Mouse (Mus musculus) embryo, embryonic 10.5 days (tissue): ENCODE measurements around the gene Dstn.

Source experiments
- DNase-seq: peaks from one replicate; pipeline ENCODE4 v3.0.0-alpha.2; 2015; ENCODE audit warnings: low spot score

Dstn gene

DNA sequence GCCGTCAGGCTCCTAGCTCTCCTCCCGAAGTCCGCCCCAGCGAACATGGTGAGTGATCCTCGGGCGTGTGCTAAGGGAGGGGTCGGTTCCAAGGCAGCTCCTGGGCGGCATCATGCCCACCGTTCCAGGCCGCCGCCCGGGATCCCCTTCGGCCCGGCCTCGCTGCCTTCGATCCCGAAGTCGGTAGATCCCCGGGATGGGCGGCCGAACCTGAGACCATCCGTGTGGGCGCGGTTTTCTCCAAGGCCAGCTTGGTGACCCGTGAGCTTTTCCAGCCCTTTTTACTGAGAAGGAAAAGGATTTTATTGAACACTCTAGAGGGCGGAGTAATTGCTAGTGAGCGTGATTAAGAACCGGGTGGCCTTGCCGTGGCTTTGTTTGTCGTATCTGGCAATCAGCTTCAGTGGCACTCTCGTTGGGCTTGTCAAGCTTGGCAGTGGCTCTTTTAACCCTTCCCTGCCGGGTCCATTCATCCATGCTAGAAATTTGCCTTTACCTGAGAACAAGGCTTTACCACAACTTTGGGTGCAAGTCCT, 548 bp downstream of the Dstn start:
- peak; percentile 78 for DNase-seq

DNA sequence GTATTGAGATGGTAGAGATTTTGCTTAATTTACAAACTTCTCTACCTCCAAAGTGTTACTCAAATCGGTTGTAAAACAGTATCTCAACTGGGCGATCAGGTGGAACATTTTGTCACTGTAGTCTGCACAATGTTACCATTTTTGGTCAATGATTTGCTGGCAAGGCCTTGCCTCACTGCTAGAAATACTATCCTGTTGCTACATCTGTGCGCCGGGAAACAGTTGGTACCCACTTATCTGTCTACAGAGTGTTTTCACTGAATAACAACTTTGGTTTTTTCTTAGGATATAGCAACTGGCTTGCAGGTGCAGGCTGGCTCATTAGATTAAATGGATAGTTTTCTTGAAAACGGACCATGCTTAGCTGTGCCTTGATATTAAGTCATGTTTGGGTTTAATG, 1.1 kb downstream of the Dstn start:
- peak; percentile 34 for DNase-seq

DNA sequence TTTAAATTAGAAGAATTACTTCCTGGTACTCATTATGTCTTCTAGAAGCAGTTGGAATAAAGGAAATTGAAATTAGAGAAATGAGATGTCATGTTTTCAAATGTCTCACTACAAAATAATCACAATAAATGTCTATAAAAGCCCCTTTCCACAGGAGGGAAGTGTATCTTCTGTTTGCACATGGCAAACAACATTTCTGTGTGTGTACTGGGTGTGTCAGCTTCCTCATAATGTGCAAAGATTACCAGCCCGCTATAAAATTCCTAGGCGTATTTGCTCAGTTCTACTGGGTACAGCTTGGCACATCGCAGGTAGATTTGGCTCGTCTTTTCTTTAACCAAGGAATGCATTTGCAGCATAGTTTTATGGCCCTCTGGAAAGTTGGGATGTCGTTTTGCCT, 2.5 kb downstream of the Dstn start:
- DNase-seq = no peak

DNA sequence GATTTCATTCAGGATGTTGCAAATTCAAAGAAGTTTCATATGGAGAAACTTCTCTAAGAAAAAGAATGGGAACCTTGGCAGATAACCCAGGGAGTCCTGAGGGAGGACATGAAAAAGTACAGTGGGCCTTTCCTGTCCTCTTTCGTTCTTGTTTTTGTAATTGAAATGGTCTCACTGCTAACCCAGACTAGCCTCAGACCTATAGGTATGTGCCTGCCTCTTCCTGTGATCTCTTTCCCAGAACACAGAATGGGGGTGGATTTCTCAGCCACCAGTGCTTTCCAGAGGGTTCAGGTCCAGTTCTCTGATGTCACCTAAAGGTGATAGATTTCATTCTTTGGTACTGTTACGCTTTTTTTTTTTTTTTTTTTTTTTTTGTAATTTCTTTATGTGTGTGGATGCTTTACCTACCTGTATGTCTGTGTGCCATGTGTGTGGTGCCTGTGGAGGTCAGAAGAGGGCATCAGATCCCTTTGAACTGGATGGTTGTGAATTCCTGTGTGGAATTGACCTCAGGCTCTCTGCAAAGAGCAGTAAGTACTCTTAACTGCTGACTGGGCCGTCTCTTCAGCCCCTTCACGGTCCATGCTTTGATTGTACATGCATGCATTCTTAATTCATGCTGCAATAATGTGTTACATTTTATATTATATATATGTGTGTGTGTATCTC, 3.8 kb downstream of the Dstn start:
- DNase-seq = peak; percentile 29

DNA sequence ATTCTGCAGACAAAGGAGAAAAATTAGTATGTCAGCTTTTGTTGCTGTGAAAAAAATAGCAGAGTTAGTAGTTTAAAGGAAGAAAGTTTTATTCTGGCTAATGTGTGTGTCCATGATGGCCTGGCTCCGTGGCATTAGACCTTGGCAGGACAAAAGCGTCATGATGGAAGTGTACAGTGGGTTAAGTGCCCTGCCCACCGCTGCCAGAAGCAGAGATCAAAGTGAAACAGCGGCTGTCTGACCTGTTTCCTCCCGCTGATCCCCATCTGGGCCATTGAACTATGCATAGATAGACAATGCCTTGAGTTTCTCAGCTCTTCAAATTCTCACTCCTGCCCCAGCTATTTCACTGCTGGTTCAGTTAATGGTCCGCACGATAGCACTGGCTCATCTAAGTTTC, 9.0 kb downstream of the Dstn start:
- no peak for DNase-seq

DNA sequence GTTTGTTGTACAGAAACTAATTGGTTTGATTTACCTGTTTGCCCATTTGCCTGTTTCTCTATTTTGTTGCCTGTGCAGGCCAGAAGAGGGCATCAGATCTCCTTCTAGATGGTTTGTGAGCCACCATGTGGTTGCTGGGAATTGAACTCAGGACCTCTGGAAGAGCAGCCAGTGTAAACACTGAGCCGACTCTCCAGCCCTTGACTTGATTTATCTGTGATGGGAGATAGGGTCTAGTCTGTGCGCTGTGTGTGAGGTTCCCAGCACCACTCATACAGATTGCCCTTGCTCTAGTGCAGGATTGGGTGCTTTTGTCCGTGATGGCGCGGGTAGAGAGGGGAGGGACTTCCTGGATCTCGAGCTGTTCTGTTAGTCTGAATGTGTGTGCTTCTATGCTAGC, 10.7 kb downstream of the Dstn start:
- no peak for DNase-seq

- DNase-seq = no peak
These were observed 14.6 kb downstream of the Dstn start for GRCm38 (mm10) chr2:143929607-143930311.

DNA sequence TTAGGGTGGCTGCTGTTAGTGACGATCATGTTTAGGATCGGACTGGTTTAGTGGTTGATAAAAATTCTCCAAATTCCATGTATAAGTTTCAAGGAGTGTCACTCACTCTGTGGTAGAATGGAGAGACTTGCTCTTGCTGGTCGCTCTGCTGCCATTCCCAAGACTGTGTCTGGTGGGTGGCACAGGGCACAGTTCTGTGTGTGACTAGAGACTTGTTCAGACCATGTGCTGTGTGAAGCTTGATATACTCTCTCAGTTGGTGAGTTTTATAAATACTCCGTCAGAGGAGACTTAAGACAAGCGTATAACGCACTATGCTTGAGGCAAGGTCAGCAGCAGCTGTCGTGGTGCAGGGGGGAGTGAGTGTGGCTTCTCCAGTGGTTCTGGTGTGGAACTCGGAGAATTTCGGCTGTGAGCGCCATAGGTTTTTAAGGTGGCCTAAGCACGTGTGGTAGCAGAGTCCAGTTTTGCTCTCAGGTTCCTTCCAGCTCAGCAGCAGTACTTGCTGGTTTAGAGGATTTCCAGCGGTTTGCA, 17.3 kb downstream of the Dstn start:
- DNase-seq = no peak

- DNase-seq = no peak
These were observed 18.4 kb downstream of the Dstn start for GRCm38 (mm10) chr2:143933516-143933915.

DNA sequence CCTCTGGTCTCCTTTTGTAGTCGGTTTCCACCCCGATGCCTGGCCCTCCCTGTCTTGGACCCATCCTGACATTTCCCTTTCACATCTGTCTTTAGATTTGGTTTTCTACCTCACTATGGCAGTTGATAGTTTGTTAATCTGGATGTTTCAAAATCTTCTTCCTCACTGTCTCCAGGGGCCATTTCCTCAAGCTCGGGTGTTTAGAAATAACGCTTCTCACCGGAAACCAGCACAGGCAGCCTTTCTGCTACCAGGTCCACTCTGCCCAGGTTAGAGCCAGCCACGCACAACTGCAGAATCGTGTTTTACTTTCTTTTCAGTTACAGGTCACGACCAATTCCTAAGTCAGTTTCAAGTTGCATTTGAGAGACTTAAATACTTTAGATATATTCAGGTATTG, 19.3 kb downstream of the Dstn start:
- no peak for DNase-seq

DNA sequence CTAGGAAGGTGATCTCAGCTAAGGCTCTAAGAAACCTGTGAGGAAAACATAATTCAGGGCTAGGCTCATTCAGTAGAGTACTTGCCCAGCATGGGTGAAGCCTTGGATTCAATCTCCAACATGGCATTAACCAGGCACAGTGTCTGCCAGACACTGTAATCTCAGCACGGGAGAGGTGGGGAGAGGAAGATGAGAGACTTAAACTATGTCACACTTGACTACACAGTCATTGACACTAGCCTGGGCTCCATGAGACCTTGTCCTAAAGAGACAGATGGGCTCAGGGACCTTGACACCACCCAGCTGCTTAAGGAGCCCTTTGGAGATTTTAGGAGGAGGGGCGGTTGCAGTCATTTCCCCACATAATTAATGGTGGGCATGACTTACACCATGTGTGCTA, 22.7 kb downstream of the Dstn start:
- DNase-seq = no peak

DNA sequence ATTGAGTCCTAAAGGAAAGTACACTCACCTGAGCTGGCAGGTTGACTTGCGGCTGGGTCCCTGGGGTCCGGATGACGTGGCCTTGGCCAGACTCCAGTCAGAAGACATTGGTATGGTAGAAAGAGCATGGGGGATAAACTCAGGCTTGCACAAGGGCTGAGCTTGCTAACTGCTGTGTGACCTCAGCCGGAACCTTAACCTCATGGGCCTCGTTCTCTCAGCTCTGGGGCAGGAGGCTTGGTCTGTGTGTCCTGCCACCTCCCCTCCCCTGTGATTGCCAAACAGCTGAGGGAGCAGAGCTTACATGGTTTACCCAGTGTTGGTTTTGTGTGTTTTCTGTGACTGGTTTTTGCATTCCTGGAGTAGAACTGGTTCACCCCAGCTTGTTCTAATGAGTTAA, 25.3 kb downstream of the Dstn start:
- DNase-seq = no peak

GRCm38 (mm10) chr2:143944796-143945195, 29.7 kb downstream of the Dstn start:
- no peak for DNase-seq

DNA sequence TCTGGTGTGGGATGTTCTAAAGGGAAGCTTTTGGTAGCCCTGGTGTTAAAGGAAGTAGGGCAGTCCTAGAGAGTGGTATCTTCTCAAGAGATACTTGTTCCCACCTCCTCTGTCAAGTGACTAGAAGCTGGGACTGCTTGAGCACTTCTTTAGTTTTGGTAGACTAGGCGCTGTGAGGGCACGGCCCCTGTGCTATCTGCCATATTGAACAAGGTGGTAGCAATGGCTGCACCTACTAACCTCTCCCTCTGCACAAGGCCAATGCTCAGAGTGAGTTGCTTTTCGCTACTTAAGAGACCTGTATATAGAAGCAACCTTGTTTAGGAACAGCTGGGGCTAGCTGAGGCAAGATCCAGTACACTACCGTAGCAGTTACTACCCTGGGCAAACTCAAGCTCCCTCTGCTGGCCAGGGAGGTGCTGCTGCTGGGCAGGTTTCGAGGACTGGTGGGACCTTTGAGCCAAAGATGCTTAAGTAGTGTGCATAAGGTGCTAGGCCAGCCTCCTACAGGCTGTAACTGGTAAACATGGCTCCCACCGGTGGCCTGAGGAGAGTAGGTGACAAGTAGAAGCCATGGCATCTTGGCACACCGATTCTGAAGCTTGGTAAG, 30.5 kb downstream of the Dstn start:
- DNase-seq = no peak

GRCm38 (mm10) chr2:143946399-143946798, 31.3 kb downstream of the Dstn start:
- DNase-seq = no peak

DNA sequence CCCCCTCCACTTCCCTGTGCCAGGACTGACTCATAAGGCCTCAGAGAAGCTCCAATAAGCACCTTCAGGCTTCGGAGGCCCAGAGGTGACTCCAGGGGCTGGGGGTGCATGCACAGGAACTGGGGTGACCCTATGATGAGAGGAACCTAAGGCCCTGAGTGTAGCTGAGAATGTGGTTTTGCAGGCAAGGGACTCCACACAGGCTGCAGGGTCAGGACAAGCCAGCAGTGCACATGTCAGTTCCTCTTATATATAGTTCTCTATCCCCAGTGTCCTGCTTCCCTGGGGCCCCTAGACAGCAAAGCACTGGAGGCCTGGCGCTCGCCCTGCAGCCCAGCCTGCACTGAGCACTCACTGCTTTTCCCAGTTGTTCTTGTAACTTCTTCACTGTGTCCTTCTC, 32.9 kb downstream of the Dstn start:
- no peak for DNase-seq

DNA sequence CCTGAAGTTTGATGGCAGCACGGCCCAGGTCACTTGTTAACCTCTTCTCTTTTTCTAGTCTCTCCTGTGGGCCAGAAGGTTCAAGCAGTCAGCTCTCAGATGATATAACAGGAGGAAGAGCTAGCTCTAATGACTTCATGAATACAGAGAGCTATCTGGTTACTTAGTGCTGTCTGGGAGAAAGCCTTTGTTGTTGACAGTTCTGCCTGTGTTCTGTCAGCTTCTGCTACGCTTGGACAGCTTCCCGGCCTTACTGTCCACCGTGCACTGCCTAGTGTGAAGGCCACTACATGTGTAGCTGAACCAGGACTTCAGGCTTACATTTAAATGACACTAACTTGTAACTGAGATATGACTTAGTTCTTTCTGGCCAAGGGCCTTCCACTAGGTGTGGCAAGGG, 33.3 kb downstream of the Dstn start:
- no peak for DNase-seq

GRCm38 (mm10) chr2:143949217-143949616, 34.1 kb downstream of the Dstn start:
- DNase-seq = no peak

GRCm38 (mm10) chr2:143950290-143951027, 35.3 kb downstream of the Dstn start:
- no peak for DNase-seq

DNA sequence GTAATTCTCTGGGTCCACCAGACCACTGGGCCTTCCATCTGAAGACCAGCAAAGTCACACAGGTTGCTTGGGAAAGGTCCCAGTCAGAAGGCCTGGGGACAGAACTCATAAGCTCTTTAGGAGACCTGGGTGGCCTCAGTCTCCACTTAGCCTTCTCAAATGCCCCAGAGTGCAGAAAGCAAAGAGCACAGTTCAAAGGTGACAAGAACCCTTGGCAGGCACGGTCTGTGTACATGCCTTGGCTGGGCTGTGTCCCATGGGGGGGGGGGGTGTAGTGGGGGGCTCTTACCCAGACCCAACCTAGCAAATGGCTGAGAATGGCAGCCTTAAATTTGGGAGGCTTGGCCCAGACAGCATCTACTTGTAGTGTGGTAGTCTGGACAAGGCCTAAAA, 35.9 kb downstream of the Dstn start:
- no peak for DNase-seq

DNA sequence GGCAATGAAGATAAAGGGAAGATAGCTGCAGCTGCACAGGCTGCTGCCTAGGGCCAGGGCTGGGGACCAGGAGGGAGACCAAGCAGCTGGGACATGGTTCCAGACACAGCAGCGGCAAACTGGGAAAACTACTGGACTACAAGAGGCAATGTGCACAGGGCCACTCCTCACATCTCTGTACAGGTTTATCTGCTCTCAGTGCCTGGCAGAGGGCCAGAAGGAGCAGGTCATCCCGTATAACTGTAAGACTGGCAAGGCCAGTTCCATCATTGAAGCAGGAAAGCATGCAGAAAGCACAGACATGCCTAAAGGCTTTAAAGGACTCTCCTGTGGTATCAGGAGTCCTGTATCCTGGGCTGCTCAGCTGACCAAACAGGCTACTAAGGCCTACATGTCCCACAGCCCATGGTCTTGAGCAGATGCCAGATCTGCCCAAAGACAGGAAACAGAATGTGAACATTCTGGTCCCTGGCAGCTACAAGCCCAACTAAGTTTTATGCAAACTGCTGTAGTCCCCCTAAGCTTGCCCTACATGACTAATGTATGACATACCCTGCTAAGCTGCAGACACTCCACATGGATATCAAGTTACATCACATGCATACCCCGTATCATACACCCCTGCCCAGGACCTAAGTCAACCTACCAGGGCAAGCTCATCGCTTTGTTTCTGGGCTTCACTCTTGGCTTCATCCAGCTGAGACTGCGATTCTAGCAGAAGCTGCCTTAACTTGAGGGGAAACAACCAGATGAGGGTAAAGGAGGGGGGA, 36.6 kb downstream of the Dstn start:
- DNase-seq = no peak

DNA sequence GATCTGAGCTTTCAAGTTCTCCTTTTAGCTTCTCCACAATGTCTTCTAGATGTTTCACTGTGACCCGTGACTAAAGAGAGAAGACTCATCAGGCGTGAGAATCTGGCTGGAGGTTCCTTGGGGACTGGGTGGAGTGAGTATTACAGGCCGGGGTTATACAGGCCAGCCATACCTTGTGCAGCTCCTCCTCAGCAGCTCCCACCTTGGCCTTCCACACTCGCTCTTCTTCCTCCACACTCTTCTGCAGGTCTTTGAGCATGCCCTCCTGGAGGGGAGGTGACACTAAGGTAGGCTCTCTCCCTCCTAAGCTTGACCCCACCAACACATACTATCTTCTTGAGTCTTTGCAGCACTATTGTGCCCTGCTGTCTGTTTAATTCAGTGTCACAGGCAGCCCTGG, 38.8 kb downstream of the Dstn start:
- no peak for DNase-seq
